Mouse (Mus musculus): ENCODE measurements around the gene Rasgrf2.
A peak's percentile ranks its signal among the peaks of the same experiment; 100 is the strongest.

Gene Rasgrf2

GRCm38 (mm10) chr13:91940113-91940512, 191.3 kb downstream of the Rasgrf2 start:
- DNase-seq (ENCODE audit: low spot score): no peak

- DNase-seq (ENCODE audit: low spot score): no peak
Observed at GRCm38 (mm10) chr13:91938826-91939225, 192.6 kb downstream of the Rasgrf2 start.

- DNase-seq (ENCODE audit: low spot score): no peak
Observed at GRCm38 (mm10) chr13:91937232-91937631, 194.2 kb downstream of the Rasgrf2 start.

- no peak for DNase-seq (ENCODE audit: low spot score)
Observed at GRCm38 (mm10) chr13:91932122-91932521, 199.3 kb downstream of the Rasgrf2 start.

- no peak for DNase-seq (ENCODE audit: low spot score)
Observed at GRCm38 (mm10) chr13:91929943-91930726, 201.3 kb downstream of the Rasgrf2 start.

- DNase-seq (ENCODE audit: low spot score): no peak
Observed at GRCm38 (mm10) chr13:91928605-91929389, 202.7 kb downstream of the Rasgrf2 start.

GRCm38 (mm10) chr13:91921010-91921409, 210.4 kb downstream of the Rasgrf2 start:
- DNase-seq (ENCODE audit: low spot score): no peak

- DNase-seq (ENCODE audit: low spot score): no peak
Observed at GRCm38 (mm10) chr13:91918764-91919163, 212.7 kb downstream of the Rasgrf2 start.

- DNase-seq (ENCODE audit: low spot score): no peak
Observed at GRCm38 (mm10) chr13:91917835-91918234, 213.6 kb downstream of the Rasgrf2 start.

- DNase-seq (ENCODE audit: low spot score): no peak
Observed at GRCm38 (mm10) chr13:91916308-91916707, 215.1 kb downstream of the Rasgrf2 start.

GRCm38 (mm10) chr13:91915582-91916239, 215.7 kb downstream of the Rasgrf2 start:
- peak; percentile 45 for DNase-seq (ENCODE audit: low spot score)

GRCm38 (mm10) chr13:91915192-91915581, 216.3 kb downstream of the Rasgrf2 start:
- no peak for DNase-seq (ENCODE audit: low spot score)

- DNase-seq (ENCODE audit: low spot score): no peak
Observed at GRCm38 (mm10) chr13:91911652-91912051, 219.8 kb downstream of the Rasgrf2 start.

GRCm38 (mm10) chr13:91911211-91911610, 220.2 kb downstream of the Rasgrf2 start:
- no peak for DNase-seq (ENCODE audit: low spot score)

- peak; percentile 86 for DNase-seq (ENCODE audit: low spot score)
Observed at GRCm38 (mm10) chr13:91908202-91908980, 223.1 kb downstream of the Rasgrf2 start.

GRCm38 (mm10) chr13:91906338-91906737, 225.1 kb downstream of the Rasgrf2 start:
- no peak for DNase-seq (ENCODE audit: low spot score)

GRCm38 (mm10) chr13:91896476-91896875, 235.0 kb downstream of the Rasgrf2 start:
- no peak for DNase-seq (ENCODE audit: low spot score)

- no peak for DNase-seq (ENCODE audit: low spot score)
Observed at GRCm38 (mm10) chr13:91893132-91893531, 238.3 kb downstream of the Rasgrf2 start.

GRCm38 (mm10) chr13:91890031-91890619, 241.3 kb downstream of the Rasgrf2 start:
- DNase-seq (ENCODE audit: low spot score): no peak

GRCm38 (mm10) chr13:91884714-91885386, 246.6 kb downstream of the Rasgrf2 start:
- DNase-seq (ENCODE audit: low spot score): no peak

Measured in layer of hippocampus, adult 9-10 months (tissue).